Mouse (Mus musculus) thymus, adult 2 months (tissue): ENCODE measurements around the gene Olfr748.

ENCODE experiments used
- CTCF ChIP-seq: fragments of 200-500 bp; IDR thresholded peaks from 2 replicates; pipeline ENCODE4 v1.5.1; 2012; ENCODE audit warnings: mild to moderate bottlenecking, control low read depth, low read length, moderate library complexity, borderline replicate concordance; ENCODE audit not compliant: control insufficient read depth, poor library complexity, insufficient read depth; ENCODE audit errors: extremely low read depth
- POLR2A ChIP-seq: fragments of 200-500 bp; IDR thresholded peaks from 2 replicates; pipeline ENCODE4 v1.6.1; 2012; ENCODE audit warnings: mild to moderate bottlenecking, low read length, control low read depth, moderate library complexity; ENCODE audit not compliant: control insufficient read depth, poor library complexity, insufficient read depth; ENCODE audit errors: extremely low read depth

- no peak for TF ChIP-seq POLR2A
- TF ChIP-seq CTCF = no peak
These were observed 14.1 kb upstream of the Olfr748 start, which contains the start of gene Olfr747 for GRCm38 (mm10) chr14:50693106-50693505.
